Mouse (Mus musculus) CH12.LX (cell line): ENCODE data around the gene Ifngr2. TPM values are rescaled to one million over a fixed set of nuclear protein-coding genes. Genes with fewer than 3 reads are reported as not detected.

Experiments used
- DNase-seq: peaks from one replicate; pipeline ENCODE4 v3.0.0-alpha.2; 2013; ENCODE audit errors: extremely low read depth
- H3K27ac ChIP-seq: 2 replicates; pipeline ENCODE4 v1.5.1; 2012; ENCODE audit warnings: low read depth, mild to moderate bottlenecking, control low read depth, moderate library complexity; ENCODE audit not compliant: insufficient read depth
- H3K27me3 ChIP-seq: replicated peaks from 2 replicates; pipeline ENCODE3; 2012; ENCODE audit warnings: inconsistent platforms
- H3K36me3 ChIP-seq, 2 experiments: replicated peaks in 1 of 2; 2 replicates each; pipeline versions ENCODE3 to v1.6.1; 2012; ENCODE audit warnings: inconsistent platforms in 1 of 2, low read length in 1 of 2, mild to moderate bottlenecking in 1 of 2, mixed read lengths in 1 of 2, moderate library complexity in 1 of 2; ENCODE audit not compliant: control insufficient read depth in 1 of 2, insufficient read depth in 1 of 2
- H3K4me1 ChIP-seq, 2 experiments: 2 replicates each; pipeline ENCODE4 v1.6.1; 2012; ENCODE audit warnings: inconsistent platforms in 1 of 2, moderate library complexity in 1 of 2; ENCODE audit not compliant: insufficient read depth in 2 of 2, control insufficient read depth in 1 of 2
- H3K4me2 ChIP-seq: 2 replicates; pipeline ENCODE4 v1.6.1; 2012; ENCODE audit warnings: low read depth, mild to moderate bottlenecking, control low read depth; ENCODE audit not compliant: poor library complexity, insufficient read depth, severe bottlenecking
- H3K4me3 ChIP-seq, 3 experiments: fragments of 150-350 bp in 1 of 3; sonication (generic) in 1 of 3; replicated peaks in 1 of 3; 2 replicates each; pipeline versions ENCODE3 to v1.5.1; 2011 to 2012; ENCODE audit warnings: low read depth in 2 of 3, low read length in 2 of 3, mild to moderate bottlenecking in 2 of 3, moderate library complexity in 2 of 3, control low read depth in 1 of 3, improper control_type of control experiment in 1 of 3, inconsistent platforms in 1 of 3, mixed read lengths in 1 of 3; ENCODE audit not compliant: poor library complexity in 1 of 3
- H3K79me2 ChIP-seq: replicated peaks from 2 replicates; pipeline ENCODE4 v1.6.1; 2012; ENCODE audit warnings: mild to moderate bottlenecking, moderate library complexity; ENCODE audit not compliant: control insufficient read depth, poor library complexity, insufficient read depth, severe bottlenecking; ENCODE audit errors: extremely low read depth
- H3K9ac ChIP-seq: 2 replicates; pipeline ENCODE4 v1.6.1; 2012; ENCODE audit warnings: low read depth, mild to moderate bottlenecking, control low read depth, moderate library complexity; ENCODE audit not compliant: insufficient read depth
- H3K9me3 ChIP-seq: replicated peaks from 2 replicates; pipeline ENCODE3; 2012; ENCODE audit warnings: low read length, inconsistent platforms, mixed read lengths
- CHD1 ChIP-seq: IDR thresholded peaks from 2 replicates; pipeline ENCODE4 v1.6.1; 2012; ENCODE audit warnings: low read depth, low read length, improper control_type of control experiment, inconsistent platforms
- CTCF ChIP-seq, 2 experiments: IDR thresholded peaks in 1 of 2; conservative IDR thresholded peaks in 1 of 2; 2 replicates each; pipeline ENCODE4 v1.5.1; 2011 to 2012; ENCODE audit warnings: low read depth in 2 of 2, low read length in 2 of 2, improper control_type of control experiment in 1 of 2, inconsistent platforms in 1 of 2, mild to moderate bottlenecking in 1 of 2, moderate library complexity in 1 of 2
- E2F4 ChIP-seq: IDR thresholded peaks from 2 replicates; pipeline ENCODE4 v1.6.1; 2011; ENCODE audit warnings: low read depth, low read length, improper control_type of control experiment; ENCODE audit not compliant: insufficient replicate concordance
- ELF1 ChIP-seq: IDR thresholded peaks from 2 replicates; pipeline ENCODE4 v1.6.1; 2014; ENCODE audit warnings: low read depth, mild to moderate bottlenecking, inconsistent platforms, low read length, improper control_type of control experiment
- EP300 ChIP-seq: IDR thresholded peaks from 2 replicates; pipeline ENCODE4 v1.6.1; 2011; ENCODE audit warnings: low read length, improper control_type of control experiment
- ETS1 ChIP-seq: conservative IDR thresholded peaks from 2 replicates; pipeline ENCODE4 v1.6.1; 2012; ENCODE audit warnings: low read depth, mild to moderate bottlenecking, inconsistent platforms, low read length, improper control_type of control experiment, moderate library complexity
- GABPA ChIP-seq: IDR thresholded peaks from 2 replicates; pipeline ENCODE4 v1.6.1; 2012; ENCODE audit warnings: low read depth, low read length, improper control_type of control experiment, inconsistent platforms; ENCODE audit not compliant: insufficient replicate concordance
- HCFC1 ChIP-seq: IDR thresholded peaks from 2 replicates; pipeline ENCODE4 v1.6.1; 2012; ENCODE audit warnings: low read depth, mild to moderate bottlenecking, inconsistent platforms, low read length, improper control_type of control experiment
- IRF4 ChIP-seq: IDR thresholded peaks from 2 replicates; pipeline ENCODE4 v1.6.1; 2014; ENCODE audit warnings: low read depth, mild to moderate bottlenecking, inconsistent platforms, low read length, improper control_type of control experiment
- JUN ChIP-seq: IDR thresholded peaks from 2 replicates; pipeline ENCODE4 v1.6.1; 2011; ENCODE audit warnings: low read depth, mild to moderate bottlenecking, low read length, improper control_type of control experiment, moderate library complexity; ENCODE audit not compliant: insufficient read depth
- MAFK ChIP-seq: IDR thresholded peaks from 2 replicates; pipeline ENCODE4 v1.6.1; 2011; ENCODE audit warnings: low read length, improper control_type of control experiment; ENCODE audit not compliant: insufficient replicate concordance
- MAZ ChIP-seq: IDR thresholded peaks from 2 replicates; pipeline ENCODE4 v1.6.1; 2012; ENCODE audit warnings: low read depth, mild to moderate bottlenecking, inconsistent platforms, low read length, improper control_type of control experiment, moderate library complexity
- MEF2A ChIP-seq: IDR thresholded peaks from 2 replicates; pipeline ENCODE4 v1.6.1; 2014; ENCODE audit warnings: low read depth, mild to moderate bottlenecking, inconsistent platforms, low read length, improper control_type of control experiment, borderline replicate concordance
- MXI1 ChIP-seq: IDR thresholded peaks from 2 replicates; pipeline ENCODE4 v1.6.1; 2011; ENCODE audit warnings: mild to moderate bottlenecking, low read depth, low read length, improper control_type of control experiment
- MYC ChIP-seq: IDR thresholded peaks from 2 replicates; pipeline ENCODE4 v1.6.1; 2011; ENCODE audit warnings: low read depth, mild to moderate bottlenecking, improper control_type of control experiment, low read length
- NELFE ChIP-seq: IDR thresholded peaks from 2 replicates; pipeline ENCODE4 v1.6.1; 2011; ENCODE audit warnings: low read depth, low read length, improper control_type of control experiment
- NRF1 ChIP-seq: IDR thresholded peaks from 2 replicates; pipeline ENCODE4 v1.6.1; 2014; ENCODE audit warnings: low read depth, mild to moderate bottlenecking, inconsistent platforms, low read length, improper control_type of control experiment, moderate library complexity
- PAX5 ChIP-seq: IDR thresholded peaks from 2 replicates; pipeline ENCODE4 v1.6.1; 2012; ENCODE audit warnings: low read length, inconsistent platforms, mixed read lengths
- POLR2A ChIP-seq: IDR thresholded peaks from 2 replicates; pipeline ENCODE4 v1.6.1; 2011; ENCODE audit warnings: low read depth, mild to moderate bottlenecking, improper control_type of control experiment, low read length
- POLR2AphosphoS2 ChIP-seq: IDR thresholded peaks from 2 replicates; pipeline ENCODE4 v1.6.1; 2011; ENCODE audit warnings: low read depth, low read length, improper control_type of control experiment
- RAD21 ChIP-seq: IDR thresholded peaks from 2 replicates; pipeline ENCODE4 v1.6.1; 2011; ENCODE audit warnings: low read depth, mild to moderate bottlenecking, low read length, improper control_type of control experiment, moderate library complexity
- RCOR1 ChIP-seq: conservative IDR thresholded peaks from 2 replicates; pipeline ENCODE4 v1.6.1; 2012; ENCODE audit warnings: low read depth, mild to moderate bottlenecking, inconsistent platforms, low read length, improper control_type of control experiment
- SIN3A ChIP-seq: IDR thresholded peaks from 2 replicates; pipeline ENCODE4 v1.6.1; 2012; ENCODE audit warnings: low read length, improper control_type of control experiment, inconsistent platforms
- SMC3 ChIP-seq: IDR thresholded peaks from 2 replicates; pipeline ENCODE4 v1.6.1; 2011; ENCODE audit warnings: low read depth, low read length, improper control_type of control experiment
- TBP ChIP-seq: conservative IDR thresholded peaks from 2 replicates; pipeline ENCODE4 v1.6.1; 2011; ENCODE audit warnings: low read depth, low read length, improper control_type of control experiment
- UBTF ChIP-seq: IDR thresholded peaks from 2 replicates; pipeline ENCODE4 v1.6.1; 2012; ENCODE audit warnings: low read depth, mild to moderate bottlenecking, inconsistent platforms, low read length, improper control_type of control experiment, moderate library complexity
- USF1 ChIP-seq: IDR thresholded peaks from 2 replicates; pipeline ENCODE4 v1.6.1; 2014; ENCODE audit warnings: low read depth, mild to moderate bottlenecking, inconsistent platforms, low read length, improper control_type of control experiment
- USF2 ChIP-seq: conservative IDR thresholded peaks from 2 replicates; pipeline ENCODE4 v1.6.1; 2011; ENCODE audit warnings: low read depth, low read length, improper control_type of control experiment
- ZC3H11A ChIP-seq: IDR thresholded peaks from 2 replicates; pipeline ENCODE4 v1.6.1; 2012; ENCODE audit warnings: low read depth, mild to moderate bottlenecking, inconsistent platforms, low read length, improper control_type of control experiment
- ZKSCAN1 ChIP-seq: IDR thresholded peaks from 2 replicates; pipeline ENCODE4 v1.6.1; 2012; ENCODE audit warnings: low read depth, inconsistent platforms, low read length, improper control_type of control experiment, borderline replicate concordance
- ZMIZ1 ChIP-seq: IDR thresholded peaks from 2 replicates; pipeline ENCODE4 v1.6.1; 2012; ENCODE audit warnings: low read depth, mild to moderate bottlenecking, inconsistent platforms, low read length, improper control_type of control experiment
- ZNF384 ChIP-seq: IDR thresholded peaks from 2 replicates; pipeline ENCODE4 v1.6.1; 2012; ENCODE audit warnings: low read depth, low read length, improper control_type of control experiment, inconsistent platforms
- dilution Hi-C: fragments of 300-500 bp; cut with MboI; formaldehyde crosslinking; loops from 2 replicates; pipeline ENCODE4 v1.14.3; 2020; ENCODE audit warnings: low sequenced_read_pairs; ENCODE audit not compliant: extremely low pct_unique_long_range_greater_than_20kb, extremely low pct_ligation_motif_present
- in situ Hi-C: fragments of 300-500 bp; cut with MboI; formaldehyde crosslinking; loops from 3 replicates; pipeline ENCODE4 v1.14.3; 2019; ENCODE audit warnings: low sequenced_read_pairs, low pct_ligation_motif_present, low pct_unique_long_range_greater_than_20kb, mixed read lengths
- polyA plus RNA-seq: library from polyadenylated mRNA; unstranded; fragments of >175 nt; gene quantifications from 2 replicates; pipeline ENCODE4 v1.2.1, GENCODE M21; 2012; ENCODE audit warnings: low read depth; ENCODE audit not compliant: insufficient read length
- total RNA-seq, 2 experiments: library from RNA; depleted of rRNA; stranded (reverse); fragments of 300-350 nt in 1 of 2; fragments of >200 nt in 1 of 2; gene quantifications; 2 replicates each; pipeline ENCODE4 v1.2.3; 2012 to 2014

The Ifngr2 gene
- total and polyA plus RNA-seq, 3 experiments, result 29.6 to 39.2 (median 36.1) TPM

- peaks cover 13% of the 10 kb centered on the region for H3K27me3 ChIP-seq
- H3K4me1 ChIP-seq, result peaks cover 8 to 25% of the 10 kb centered on the region in 2 experiments
- peak overlapping the region; percentile 67 to 86 (median 80) for H3K4me3 ChIP-seq
- dilution Hi-C loops (no loop called here), in situ Hi-C loops (loop anchor here (5.0 to 10.0 kb wide), 2 partner anchors 84 to 232 kb away; no protein-coding TSS in a partner anchor)
- peak; percentile 75 for DNase-seq
- H3K79me2 ChIP-seq, result no peaks in the 10 kb centered on the region
- no peaks in the 10 kb centered on the region for H3K9me3 ChIP-seq
- peak overlapping the region; percentile 54; the same call in 1 of the 2 replicates for H3K9ac ChIP-seq
- peaks cover 0 to 18% of the 10 kb centered on the region in 2 experiments for H3K36me3 ChIP-seq
- H3K27ac ChIP-seq, result no peak overlapping the region
- TF ChIP-seq ZMIZ1 (no peak), E2F4 (no peak), MAZ (no peak), RCOR1 (no peak), CHD1 (peak; percentile 66; the same call in 1 of the 2 replicates), USF1 (no peak), ETS1 (no peak; the same call in 1 of the 2 replicates), EP300 (peak; percentile 50), MXI1 (peak; percentile 37; the same call in 1 of the 2 replicates), ELF1 (peak; percentile 53; the same call in 1 of the 2 replicates), MAFK (no peak), IRF4 (no peak), NELFE (no peak), PAX5 (no peak), ZNF384 (peak; percentile 51; the same call in 1 of the 2 replicates), POLR2AphosphoS2 (no peak), SMC3 (no peak), MEF2A (peak; percentile 32; the same call in 1 of the 2 replicates), RAD21 (no peak), POLR2A (no peak), NRF1 (no peak), TBP (no peak), SIN3A (peak; percentile 81; the same call in 1 of the 2 replicates), JUN (0 out of 2 replicates have a peak, but pooled peaks have one; percentile 8), ZKSCAN1 (no peak), MYC (peak; percentile 32; the same call in 1 of the 2 replicates), GABPA (no peak), CTCF (conservative IDR thresholded peaks at IDR 0.05 in 1 of 2, IDR thresholded peaks at IDR 0.05 in 1 of 2; ENCODE audit: low read depth in 2 of 2, low read length in 2 of 2) (no peak), UBTF (no peak), ZC3H11A (no peak), HCFC1 (0 out of 2 replicates have a peak, but pooled peaks have one; percentile 19), USF2 (no peak)
- peak overlapping the region; percentile 76 for H3K4me2 ChIP-seq
Observed at GRCm38 (mm10) chr16:91596397-91596778, 49.5 kb downstream of the Ifngr2 start.
